Mouse (Mus musculus): ENCODE measurements at regions not wholly inside any gene's neighbourhood (a gene's known extent, or its start where the extent isn't known, plus 50 kb on each side); places are given as distances from the start of the nearest gene placed in this dataset.

GRCm38 (mm10) chr1:18668901-18669300 is 404.0 kb upstream of the Defb41 start:
- DNase-seq, result peak; percentile 9

DNA sequence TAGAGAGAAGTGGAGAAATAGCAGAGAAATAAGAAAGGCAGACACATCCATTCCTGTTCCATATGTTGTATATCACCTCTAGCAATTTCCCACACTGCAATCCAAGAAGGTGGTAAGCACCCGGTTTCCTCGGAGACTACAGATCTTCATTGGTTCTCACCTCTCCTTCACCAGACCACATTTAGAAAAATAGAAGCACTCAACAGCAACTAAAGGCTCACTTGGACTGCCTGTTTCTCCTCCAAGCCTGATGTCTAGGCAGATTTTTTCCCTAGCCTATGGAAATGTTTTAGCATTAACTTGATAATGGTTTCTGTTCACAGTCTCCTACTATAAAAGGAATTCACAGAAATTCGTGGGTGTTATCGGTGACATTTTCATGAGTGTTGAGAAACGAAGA is 403.3 kb upstream of the Defb41 start:
- DNase-seq, result no peak

- DNase-seq, result no peak
Observed at GRCm38 (mm10) chr1:18640858-18641257, 375.9 kb upstream of the Defb41 start.

GRCm38 (mm10) chr1:18639460-18640300 is 374.7 kb upstream of the Defb41 start:
- peak; percentile 3 for DNase-seq

GRCm38 (mm10) chr1:18637334-18637733 is 372.4 kb upstream of the Defb41 start:
- no peak for DNase-seq

- no peak for DNase-seq
Observed at GRCm38 (mm10) chr1:18610231-18610630, 345.3 kb upstream of the Defb41 start.

DNA sequence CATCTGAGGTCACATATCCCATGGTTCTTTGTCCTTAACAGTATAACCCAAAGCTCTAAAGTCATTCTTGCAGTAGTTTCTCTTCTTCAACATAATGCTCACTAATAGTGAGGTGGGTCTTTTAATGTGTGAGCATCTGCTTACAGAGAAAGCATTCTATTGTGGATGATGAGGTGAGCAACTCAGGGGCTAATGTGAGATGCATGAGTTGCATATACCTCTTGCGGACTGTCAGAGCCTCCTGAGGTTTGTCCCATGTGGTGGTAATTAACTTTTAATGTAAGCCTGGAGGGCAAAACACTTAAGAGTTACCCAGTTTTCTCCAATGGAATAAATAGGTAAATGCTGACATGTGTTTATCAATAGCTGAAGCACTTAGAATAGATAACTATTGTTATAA is 334.9 kb upstream of the Defb41 start:
- no peak for DNase-seq

DNA sequence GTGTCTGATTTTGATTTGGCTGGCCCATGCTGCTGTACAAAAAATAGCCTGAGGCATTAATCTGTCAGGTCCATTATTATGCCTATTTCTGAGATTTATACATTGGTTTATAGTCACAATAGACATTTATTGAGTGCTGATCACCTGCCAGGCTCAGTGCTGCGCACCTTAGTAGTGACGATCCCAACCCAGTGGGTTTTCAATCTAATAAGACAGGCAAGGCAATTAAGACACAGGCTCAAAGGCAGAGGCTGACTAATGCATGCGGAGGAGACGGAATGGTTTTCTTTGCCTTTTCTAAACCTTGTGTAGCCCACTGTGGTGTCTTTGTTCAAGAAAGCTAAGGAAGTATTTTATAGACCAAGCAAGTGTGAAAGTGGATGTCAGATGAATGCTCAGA is 334.0 kb upstream of the Defb41 start:
- DNase-seq, result no peak

GRCm38 (mm10) chr1:18583358-18584128 is 318.6 kb upstream of the Defb41 start:
- no peak for DNase-seq

DNA sequence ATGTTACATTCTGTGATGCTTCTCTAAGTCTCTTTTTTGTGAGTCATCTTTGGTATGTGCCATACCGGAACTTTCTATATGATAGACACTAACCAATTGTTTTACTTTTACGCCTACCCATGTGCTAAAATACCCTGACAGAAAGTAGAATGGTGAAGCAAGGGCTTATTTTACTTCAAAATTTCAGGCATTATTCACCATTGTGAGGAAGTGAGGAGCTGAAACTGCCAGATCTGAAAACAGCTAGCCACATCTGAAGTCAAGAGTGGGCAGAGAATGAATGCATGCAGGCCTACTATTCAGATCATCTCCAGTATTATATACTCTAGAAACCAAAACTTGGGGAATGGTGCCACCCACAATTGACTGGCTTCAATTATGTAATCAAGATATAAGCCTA is 313.7 kb upstream of the Defb41 start:
- no peak for DNase-seq

GRCm38 (mm10) chr1:18567086-18567485 is 302.1 kb upstream of the Defb41 start:
- DNase-seq, result no peak

DNA sequence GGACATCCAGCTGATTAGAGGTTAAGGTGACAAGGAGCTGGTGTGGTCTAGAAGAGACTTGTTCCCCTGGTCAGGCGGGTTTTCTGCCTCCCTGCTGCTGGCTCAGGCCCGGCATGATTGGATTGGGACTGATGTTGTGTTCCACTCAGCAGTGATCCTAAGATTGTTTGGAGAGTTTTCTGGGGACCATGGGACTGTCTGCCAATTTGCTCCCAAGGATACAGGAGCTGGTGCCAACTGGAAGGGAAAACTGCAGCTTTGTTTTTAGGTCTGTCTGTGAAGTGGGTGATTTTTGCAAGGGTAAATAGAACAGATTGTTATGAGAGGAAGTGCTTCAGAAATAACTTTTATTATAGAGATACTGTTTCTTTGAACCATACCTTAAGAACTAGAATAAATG is 286.3 kb upstream of the Defb41 start:
- no peak for DNase-seq

- DNase-seq, result no peak
Observed at GRCm38 (mm10) chr1:18531702-18532101, 266.8 kb upstream of the Defb41 start.

DNA sequence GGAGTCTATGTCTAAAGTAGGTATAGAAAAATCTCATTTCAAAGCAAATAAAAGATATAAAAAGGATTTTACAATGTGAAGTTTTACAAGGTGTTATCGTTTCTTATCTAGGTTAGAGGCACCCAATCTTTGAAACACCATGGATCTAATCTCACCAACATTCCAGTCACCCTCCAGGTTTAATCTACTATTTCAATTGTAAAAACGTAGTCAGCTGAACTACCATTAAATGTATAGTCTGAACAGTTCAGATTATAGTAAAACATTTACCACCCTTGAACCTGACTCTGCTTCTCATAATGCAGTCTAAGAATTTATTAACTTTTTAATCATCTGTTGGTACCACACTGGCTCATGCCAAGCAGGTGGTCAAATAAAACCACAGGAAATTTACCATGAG is 259.5 kb upstream of the Defb41 start:
- no peak for DNase-seq

DNA sequence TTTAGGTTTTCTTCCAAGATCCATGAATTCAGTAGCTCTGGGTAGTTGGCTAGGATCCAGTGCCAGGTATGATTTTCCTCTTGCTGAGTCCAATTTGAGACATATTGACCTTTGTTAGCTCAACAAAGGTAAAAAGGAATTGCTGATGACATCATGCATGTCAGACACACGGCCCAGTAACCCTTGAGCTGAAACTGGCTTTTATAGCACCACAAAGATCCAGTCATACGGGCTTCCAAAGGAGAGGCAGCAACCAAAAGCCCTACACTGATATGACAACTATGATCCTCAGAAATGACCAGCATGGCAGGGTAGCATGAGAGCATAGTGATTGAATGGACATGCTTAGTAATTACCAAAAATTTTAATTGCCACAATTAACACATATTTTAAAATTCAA is 258.0 kb upstream of the Defb41 start:
- DNase-seq, result no peak

GRCm38 (mm10) chr1:18512764-18513163 is 247.8 kb upstream of the Defb41 start:
- DNase-seq, result no peak

GRCm38 (mm10) chr1:18498556-18498955 is 233.6 kb upstream of the Defb41 start:
- DNase-seq, result no peak

DNA sequence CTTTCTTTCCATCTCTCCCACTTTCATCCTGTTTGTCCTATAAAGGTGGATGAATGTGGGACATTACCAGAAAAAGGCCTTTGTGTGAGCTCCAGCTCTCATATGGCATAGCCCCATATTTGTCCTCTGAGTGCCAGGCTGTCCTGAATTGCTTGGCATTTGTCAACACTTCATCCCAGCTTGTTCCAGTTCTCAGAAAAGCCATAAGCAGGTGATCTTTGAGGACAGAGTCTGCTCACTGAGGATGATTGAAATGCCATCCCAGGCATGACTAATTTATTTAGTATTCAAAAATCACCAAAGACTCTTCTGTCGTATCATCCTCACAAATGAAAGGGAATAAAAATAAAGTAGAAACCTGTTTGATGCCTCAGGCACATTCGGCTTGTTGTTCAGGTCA is 203.6 kb upstream of the Defb41 start:
- DNase-seq, result peak; percentile 44

- no peak for DNase-seq
Observed at GRCm38 (mm10) chr1:18465303-18465829, 200.4 kb upstream of the Defb41 start.

- no peak for DNase-seq
Observed at GRCm38 (mm10) chr1:18463218-18463617, 198.3 kb upstream of the Defb41 start.

GRCm38 (mm10) chr1:18416297-18416732 is 151.4 kb upstream of the Defb41 start:
- no peak for DNase-seq

GRCm38 (mm10) chr1:18415879-18416278 is 150.9 kb upstream of the Defb41 start:
- no peak for DNase-seq

DNA sequence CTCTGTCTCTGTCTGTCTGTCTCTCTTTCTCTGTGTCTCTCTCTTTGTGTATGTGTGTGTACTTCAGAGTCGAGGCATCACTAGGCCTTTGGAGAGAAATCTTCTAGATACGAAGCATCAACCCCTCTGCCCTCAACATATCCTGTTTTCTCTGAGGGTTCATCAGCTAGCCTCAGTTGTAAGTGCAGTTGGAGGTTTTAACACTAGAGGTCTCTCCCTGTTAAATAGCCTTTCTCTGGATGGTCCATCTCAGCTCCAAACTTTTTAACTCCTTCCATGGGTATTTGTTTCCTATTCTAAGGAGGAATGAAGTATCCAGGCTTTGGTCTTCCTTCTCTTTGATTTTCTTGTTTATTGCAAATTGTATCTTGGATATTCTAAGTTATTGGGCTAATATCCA is 147.8 kb upstream of the Defb41 start:
- DNase-seq, result no peak

GRCm38 (mm10) chr1:18389591-18389990 is 124.7 kb upstream of the Defb41 start:
- no peak for DNase-seq

Data from cerebellum, adult 11-12 months (tissue).